Mouse (Mus musculus) right cerebral cortex, postnatal 25 days (tissue): ENCODE results near the gene Ap3d1.

Experiments used
- DNase-seq: peaks from one replicate; pipeline ENCODE4 v3.0.0; 2022

Ap3d1 gene

DNA sequence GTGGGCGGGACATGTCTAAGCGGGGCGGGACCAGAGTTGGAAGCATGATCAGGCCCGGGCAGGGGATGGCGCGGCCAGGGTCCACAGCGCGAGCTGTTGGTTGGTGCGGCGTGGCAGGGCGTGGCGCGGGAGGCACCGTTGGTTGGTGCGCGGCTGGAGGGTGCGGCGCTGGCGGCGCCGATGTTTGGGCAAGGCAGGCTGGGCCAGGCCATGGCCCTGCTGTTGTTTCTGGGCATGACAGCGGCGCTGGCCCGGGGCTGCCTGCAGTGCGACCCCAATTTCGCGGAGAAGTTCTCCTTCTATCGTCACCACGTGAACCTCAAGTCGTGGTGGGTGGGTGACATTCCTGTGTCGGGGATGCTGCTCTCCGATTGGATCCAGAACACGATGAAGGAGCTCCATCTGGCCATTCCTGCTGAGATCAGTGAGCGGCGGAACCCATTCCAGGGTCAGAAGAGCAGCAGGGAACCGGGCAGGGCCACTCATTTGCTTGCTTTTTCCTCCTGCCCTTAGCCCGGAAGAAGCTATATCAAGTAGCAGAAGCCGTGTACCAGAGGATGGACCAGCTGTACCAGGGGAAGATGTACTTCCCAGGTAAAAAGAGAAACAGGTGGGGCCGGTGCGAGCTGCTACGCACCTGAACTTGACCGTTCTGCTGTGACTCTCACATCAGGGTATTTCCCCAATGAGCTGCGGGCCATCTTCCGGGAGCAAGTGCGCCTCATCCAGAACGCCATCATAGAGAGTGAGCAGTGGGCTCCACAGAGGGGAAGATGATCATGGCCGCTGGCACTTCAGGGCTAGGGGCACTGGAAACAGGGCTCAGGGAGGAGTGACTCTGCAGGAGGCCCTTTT, 39.3 kb downstream of the Ap3d1 start:
- peak; percentile 93 for DNase-seq

DNA sequence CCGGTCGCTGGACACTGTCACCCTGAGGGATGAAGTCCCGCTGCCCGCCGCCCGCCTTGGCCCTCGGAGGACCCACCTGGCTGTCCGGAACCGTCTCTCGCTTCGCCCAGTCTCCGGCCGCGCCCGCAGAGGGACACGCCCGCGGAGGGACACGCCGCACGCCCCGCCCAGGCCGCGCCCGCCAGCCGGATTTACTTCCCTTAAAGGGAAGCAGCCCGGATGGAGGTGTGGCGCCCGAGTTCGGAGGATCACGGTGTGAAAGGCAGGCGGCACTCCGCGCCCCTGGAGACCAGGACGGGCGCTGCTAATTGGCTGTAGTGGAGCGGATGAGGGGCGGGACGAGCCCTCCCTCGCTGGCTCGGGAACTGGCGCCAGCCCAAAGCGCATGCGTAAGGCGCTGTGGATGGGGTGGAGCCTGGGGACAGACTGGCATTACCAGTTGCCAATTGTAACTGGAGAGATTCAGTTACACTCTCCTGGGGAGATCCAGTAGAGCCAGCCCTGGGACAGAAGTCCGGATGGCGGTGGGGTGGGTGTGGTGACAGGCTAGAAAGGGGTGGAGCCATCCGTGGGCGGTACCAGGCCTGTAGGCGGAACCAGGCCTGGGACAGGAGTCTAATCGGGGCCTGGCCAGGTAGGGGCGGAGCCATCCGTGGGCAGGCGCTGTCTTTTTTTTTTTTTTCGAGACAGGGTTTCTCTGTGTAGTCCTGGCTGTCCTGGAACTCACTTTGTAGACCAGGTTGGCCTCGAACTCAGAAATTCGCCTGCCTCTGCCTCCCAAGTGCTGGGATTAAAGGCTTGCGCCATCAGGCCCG, 40.1 kb downstream of the Ap3d1 start, which contains the start of the genes Mob3a and Izumo4:
Mob3a (minus strand) TSS at position 257 of the 815 bp plus-strand sequence.
Izumo4 (plus strand) TSS at position 464 of the 815 bp plus-strand sequence.
- DNase-seq, result peak; percentile 99

- DNase-seq, result no peak
These were observed 41.3 kb downstream of the Ap3d1 start for GRCm38 (mm10) chr10:80700732-80701131.

- DNase-seq, result no peak
These were observed 42.0 kb downstream of the Ap3d1 start for GRCm38 (mm10) chr10:80700038-80700504.

- DNase-seq, result no peak
These were observed 43.5 kb downstream of the Ap3d1 start for GRCm38 (mm10) chr10:80698605-80699004.

GRCm38 (mm10) chr10:80697812-80698211, 44.3 kb downstream of the Ap3d1 start:
- no peak for DNase-seq

DNA sequence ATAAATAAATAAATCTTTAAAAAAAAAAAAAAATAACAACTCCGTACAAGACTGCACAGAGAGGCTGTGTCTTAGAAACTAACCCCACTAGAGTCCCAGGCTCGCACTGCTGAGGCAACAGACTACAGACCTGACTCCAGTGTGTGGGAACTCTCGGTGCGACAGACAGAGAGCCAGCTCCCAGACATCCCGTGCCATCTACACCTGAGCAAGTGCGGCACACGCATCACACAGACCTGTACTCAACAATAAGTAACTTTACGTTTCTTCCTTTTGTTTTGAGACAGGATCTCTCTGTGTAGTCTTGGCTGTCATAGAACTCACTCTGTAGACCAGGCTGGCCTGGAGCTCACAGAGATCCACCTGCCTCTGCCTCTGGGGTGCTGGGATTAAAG, 44.7 kb downstream of the Ap3d1 start:
- no peak for DNase-seq

DNA sequence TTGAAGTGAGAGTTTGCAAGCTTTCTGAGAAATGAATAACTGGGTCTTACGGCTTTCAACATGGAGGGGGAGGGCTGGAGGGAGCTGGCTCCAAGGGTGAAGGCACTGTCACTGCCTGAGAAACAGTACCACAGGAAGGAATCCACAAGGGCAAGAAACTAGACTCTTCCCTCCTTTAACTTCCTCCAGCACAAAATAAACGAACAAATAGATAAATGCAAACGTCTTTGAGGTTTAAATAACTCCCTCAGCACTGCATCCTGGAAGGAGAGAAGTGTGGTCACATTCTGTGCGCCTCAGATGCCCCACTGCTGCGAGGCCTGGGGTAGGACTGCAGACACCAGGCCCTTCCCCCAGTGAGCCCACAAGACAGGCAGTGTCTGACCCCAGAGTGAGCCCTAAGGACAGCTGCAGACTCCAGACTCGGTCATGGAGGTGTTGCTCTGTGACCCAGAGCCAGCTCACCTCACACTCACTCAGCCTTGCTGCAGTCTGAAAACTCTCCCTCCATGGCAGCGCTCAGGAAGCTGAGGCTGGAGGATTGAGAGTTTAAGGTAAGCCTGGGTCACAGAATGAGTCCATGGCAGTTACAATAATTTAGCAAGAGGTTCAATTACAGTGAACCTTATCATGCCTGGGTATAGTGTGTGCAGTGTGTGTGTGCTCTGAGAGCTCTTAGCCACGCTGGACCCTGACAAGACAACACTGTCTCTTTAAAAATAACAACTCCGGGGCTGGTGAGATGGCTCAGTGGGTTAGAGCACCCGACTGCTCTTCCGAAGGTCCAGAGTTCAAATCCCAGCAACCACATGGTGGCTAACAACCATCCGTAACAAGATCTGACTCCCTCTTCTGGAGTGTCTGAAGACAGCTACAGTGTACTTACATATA, 45.3 kb downstream of the Ap3d1 start:
- DNase-seq, result no peak

- no peak for DNase-seq
These were observed 46.1 kb downstream of the Ap3d1 start for GRCm38 (mm10) chr10:80695801-80696501.

- no peak for DNase-seq
These were observed 46.9 kb downstream of the Ap3d1 start for GRCm38 (mm10) chr10:80695186-80695585.

DNA sequence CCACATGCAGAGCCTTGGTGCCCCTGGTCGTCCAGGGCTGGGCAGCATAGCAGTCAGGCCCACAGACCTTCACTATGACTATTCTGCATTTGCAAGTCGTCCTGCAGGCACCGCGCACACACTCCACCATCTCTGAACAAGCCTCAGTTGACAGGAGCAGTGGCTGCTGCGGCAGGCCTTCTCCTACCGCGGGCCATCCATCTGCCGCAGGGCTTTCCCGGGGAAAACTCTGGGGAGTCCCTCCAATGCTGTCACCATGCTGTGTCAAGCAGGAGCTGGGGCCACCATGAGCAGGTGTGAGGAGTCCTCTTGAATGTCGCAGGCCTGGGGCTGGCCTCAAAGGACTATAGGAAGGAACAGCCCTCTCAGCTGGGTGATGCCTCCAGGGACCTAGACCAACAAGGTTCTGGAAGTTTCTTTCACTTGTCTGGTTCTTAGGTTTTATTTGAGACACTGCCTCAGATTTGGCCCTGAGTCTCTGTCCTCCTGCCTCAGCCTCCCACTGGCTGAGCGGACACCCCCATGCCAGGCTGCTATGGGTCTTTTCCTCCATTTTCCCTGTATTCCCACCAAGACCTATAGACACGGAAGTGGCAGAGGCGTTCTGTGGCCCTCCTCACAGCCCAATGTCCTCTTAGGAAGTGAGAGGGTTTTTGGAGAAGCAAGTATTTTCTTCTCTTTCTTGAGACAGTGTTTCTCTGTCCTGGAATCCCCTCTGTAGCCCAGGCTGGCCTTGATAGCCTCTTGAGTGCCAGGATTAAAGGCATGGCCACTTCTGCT, 47.7 kb downstream of the Ap3d1 start:
- DNase-seq, result no peak

- DNase-seq, result no peak
These were observed 48.5 kb downstream of the Ap3d1 start for GRCm38 (mm10) chr10:80693401-80694045.

DNA sequence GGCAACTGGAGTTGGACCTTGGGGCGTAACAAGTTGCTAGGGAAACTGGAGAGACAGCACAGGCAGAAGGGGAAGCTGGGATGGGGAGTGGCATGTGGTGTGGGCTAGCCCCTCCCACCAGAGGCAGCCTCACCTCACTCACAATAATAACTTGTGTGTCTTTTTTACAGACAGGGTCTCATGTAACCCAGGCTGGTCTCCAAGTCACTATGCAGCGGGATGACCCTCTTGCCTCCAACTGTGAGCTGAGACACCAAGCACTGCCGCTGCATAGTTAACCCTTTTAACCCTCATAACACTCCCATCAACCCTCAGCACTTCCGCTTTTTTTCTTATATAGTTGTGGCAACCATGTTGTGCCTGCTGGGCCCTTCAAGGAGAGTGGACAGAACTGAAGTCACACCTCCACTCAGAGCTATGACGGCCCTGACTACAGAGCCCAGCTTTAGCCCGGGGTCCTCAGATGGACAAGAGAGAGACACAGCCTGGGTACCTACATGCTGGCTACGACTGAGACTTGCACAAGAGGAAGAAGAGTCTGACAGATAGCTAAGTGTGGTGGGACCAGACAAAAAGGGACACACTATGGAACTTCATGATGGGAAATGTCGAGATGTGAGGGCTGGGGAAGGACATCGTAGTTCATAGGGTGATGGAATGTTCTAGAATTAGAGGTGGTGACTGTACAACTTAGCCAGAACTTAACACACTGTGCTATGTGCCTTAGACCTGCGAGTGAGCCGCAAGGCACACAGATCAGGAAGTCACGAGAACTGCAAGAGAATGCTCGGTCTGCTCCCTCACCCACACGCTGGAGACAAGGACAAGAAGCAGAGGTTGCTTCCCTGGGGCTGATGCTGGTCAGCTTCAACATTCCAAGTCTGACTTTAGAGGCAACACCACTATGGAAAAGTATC, 49.6 kb downstream of the Ap3d1 start:
- no peak for DNase-seq

DNA sequence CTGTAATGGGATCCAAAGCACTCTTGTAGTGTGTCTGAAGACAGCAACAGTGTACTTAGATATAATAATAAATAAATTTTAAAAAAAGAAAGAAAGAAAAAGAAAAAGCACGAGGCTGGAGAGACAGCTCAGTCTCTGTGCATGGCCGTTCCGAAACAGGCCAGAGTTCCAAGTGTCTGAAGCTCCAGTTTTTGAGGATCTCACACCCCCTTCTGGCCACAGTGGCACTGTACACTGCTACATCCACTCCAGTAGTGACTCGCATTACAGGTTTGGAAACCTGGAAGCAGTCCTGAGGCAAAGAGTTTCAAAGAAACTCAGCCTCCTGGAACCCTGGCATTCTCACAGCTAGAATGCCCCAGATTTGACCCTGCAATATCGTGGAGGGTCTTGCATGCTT, 54.2 kb downstream of the Ap3d1 start:
- no peak for DNase-seq

DNA sequence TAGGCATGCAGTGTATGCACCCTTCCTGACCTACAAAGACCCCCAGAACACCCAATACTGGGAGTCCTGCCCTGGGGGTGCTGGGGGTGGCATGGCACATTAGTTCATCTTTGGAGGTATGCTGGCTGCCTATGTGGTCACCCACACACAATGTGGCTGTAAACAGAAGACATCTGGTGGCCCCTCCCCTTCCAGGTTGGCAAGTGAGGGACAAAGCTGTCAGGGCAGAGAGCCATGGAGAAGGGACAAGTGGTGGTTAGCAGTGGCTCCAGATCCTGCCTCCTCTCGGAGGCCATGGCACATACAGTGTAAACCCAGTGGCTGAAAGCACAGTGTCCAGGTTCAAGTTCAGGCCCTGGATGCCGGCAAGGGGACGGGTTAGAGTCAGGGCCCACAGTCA, 55.4 kb downstream of the Ap3d1 start:
- DNase-seq, result no peak

DNA sequence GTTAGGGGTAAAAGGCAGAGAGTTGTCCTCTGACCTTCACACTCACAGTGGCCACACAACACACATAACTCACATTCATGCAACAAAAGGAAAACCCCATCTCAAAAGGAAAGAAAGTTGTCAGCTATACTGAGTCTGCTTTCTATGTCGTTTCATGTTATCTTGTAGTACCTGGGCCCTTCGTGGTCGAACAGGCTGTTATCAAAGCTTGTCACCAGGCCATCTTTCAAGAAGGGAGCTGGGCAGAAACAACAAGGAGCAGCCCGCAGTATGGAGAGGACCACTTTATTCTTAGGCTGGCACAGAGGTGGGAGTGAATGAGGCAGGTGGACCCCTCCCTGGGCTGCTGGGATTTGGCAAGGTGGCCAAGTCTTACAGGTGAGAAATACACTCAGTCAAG, 57.1 kb downstream of the Ap3d1 start:
- no peak for DNase-seq

DNA sequence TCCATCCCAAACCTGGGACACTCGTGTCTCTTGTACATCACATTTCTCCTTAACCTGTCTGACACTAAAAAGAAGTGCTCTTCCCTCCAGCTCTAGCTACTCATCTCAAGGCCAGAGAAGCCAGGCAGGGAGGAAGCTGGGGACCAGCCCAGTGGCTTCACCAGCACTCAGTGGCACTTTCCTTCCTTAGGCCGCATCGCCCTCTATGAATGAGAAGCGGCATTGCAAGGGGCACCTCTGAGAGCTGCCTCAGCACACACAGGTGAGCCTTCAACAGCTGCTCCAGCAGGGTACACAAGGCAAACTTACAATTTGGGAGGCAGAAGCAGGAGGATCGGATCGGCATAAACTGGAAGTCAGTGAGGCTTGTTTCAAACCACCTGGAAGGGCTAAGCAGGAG, 57.9 kb downstream of the Ap3d1 start:
- peak; percentile 47 for DNase-seq

DNA sequence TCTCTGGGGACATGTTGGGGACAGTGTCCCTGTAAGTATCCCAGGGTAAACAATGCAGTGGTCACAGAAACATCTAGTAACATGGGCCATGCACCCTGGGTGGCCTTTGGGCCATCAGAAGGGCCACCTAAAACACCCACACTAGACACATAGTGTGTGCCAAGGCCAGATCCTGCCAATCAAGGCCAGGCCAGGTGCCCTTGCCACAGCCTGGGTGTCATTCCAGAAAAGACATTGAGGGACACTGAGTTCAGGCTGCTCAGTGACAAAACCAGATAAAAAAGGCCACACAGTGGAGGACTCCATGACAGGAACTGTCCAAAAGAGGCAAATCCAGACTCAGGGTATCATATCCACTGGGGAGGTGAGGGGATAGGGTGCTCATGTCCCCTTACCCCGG, 58.4 kb downstream of the Ap3d1 start:
- no peak for DNase-seq

GRCm38 (mm10) chr10:80682003-80682402, 60.1 kb downstream of the Ap3d1 start:
- DNase-seq, result no peak
